In genomic region chr1:180601806-180602205, GRCm38 (mm10) we compare ENCODE assay signal across 15 mouse cellular contexts. TPM values are rescaled to one million over a fixed set of nuclear protein-coding genes. Genes with fewer than 3 reads are reported as not detected.
A peak's percentile ranks its signal among the peaks of the same experiment; 100 is the strongest.
DNase-seq lines count a peak whose midpoint lies in the region; ATAC-seq lines count a peak whose summit lies in the region.
"Had no signal": no experiment of that assay in that cellular context is flagged by ENCODE, and none has a peak within 500 bp of the region (broad histone marks: within the 10 kb centered on the region; RNA-seq: fewer than 3 reads in every experiment).

No protein-coding gene starts in this region.

- intact Hi-C loops in heart, postnatal 10 days (cut with DNase I): no loop called here

- peak; percentile 96 for ATAC-seq in granulocyte monocyte progenitor cell, adult 5-6 weeks (replicated peaks; ENCODE audit: poor library complexity, severe bottlenecking)
- ATAC-seq: forebrain, embryonic 13.5 days; hindbrain, embryonic 16.5 days had no signal

- DNase-seq in heart, adult 9 months (ENCODE audit: low spot score in 2 of 2): peak; percentile 29 to 58
- no peak for DNase-seq in heart, postnatal 10 days
- peak; percentile 81 for DNase-seq in A20 (ENCODE audit: low read depth, low spot score)
- DNase-seq in natural killer cell, adult 2 months (ENCODE audit: low spot score in 2 of 2): peak; percentile 30 to 63
- no peak for DNase-seq in urinary bladder, postnatal 4 days (ENCODE audit: low spot score in 2 of 2)
- DNase-seq in testis, postnatal 14 days (ENCODE audit: low spot score): no peak
- DNase-seq in gastrocnemius, postnatal 4 days (ENCODE audit: low spot score in 2 of 2): no peak
- DNase-seq: cerebellum, postnatal 14 days; gastrocnemius, adult 2 months; lung, embryonic 14.5 days; midbrain, embryonic 14.5 days; right cerebral cortex, adult 18-20 months had no signal

RNA-seq across cellular contexts. Expression of gene Parp1, which starts 33.1 kb away (rescaled TPM):
- 10 to 100 TPM; 68.4 to 80.8 TPM for total RNA-seq in heart, postnatal 10 days (2021)
- total RNA-seq in granulocyte monocyte progenitor cell, adult 5-6 weeks (2014; fragmentation: Nextera tagmentation): 120 and 129 TPM in 2 replicates
- total RNA-seq in granulocyte monocyte progenitor cell, adult 5-6 weeks (2017): 173 and 204 TPM in 2 replicates
- total RNA-seq in gastrocnemius, postnatal 4 days (2021): 10 to 100 TPM; 81.5 to 86.3 TPM

RNA-seq across cellular contexts. Expression of gene Lin9, which starts 39.1 kb away (rescaled TPM):
- total RNA-seq in heart, postnatal 10 days (2021): 1 to 10 TPM; 5.3 to 6.4 TPM
- total RNA-seq in granulocyte monocyte progenitor cell, adult 5-6 weeks (2014; fragmentation: Nextera tagmentation): 21.2 and 30.4 TPM in 2 replicates
- 28.7 and 39.6 TPM in 2 replicates for total RNA-seq in granulocyte monocyte progenitor cell, adult 5-6 weeks (2017)
- total RNA-seq in gastrocnemius, postnatal 4 days (2021): 1 to 10 TPM; 7.8 to 8.6 TPM

Comparison
In these comparisons a context has a peak if more than half of its experiments do, and no peak if none do; other contexts are left out.
1. DNase-seq: peak in heart, adult 9 months (2 of 2), A20 (single experiment) and natural killer cell, adult 2 months (2 of 2); none in heart, postnatal 10 days (0 of 2), urinary bladder, postnatal 4 days (0 of 2), testis, postnatal 14 days (single experiment) and gastrocnemius, postnatal 4 days (0 of 2).